Mouse (Mus musculus) MEL (cell line): ENCODE data around the gene Srgap2.

Experiments
- CTCF ChIP-seq, 3 experiments: IDR thresholded peaks in 2 of 3; conservative IDR thresholded peaks in 1 of 3; 2 replicates each; pipeline ENCODE4 v1.5.1; 2011 to 2012; ENCODE audit warnings: low read length in 3 of 3, low read depth in 2 of 3, mild to moderate bottlenecking in 2 of 3, improper control_type of control experiment in 1 of 3, inconsistent platforms in 1 of 3, mixed read lengths in 1 of 3, moderate library complexity in 1 of 3; ENCODE audit not compliant: control insufficient read depth in 1 of 3, insufficient read depth in 1 of 3, poor library complexity in 1 of 3, severe bottlenecking in 1 of 3
- E2F4 ChIP-seq: IDR thresholded peaks from 2 replicates; pipeline ENCODE4 v1.6.1; 2011; ENCODE audit warnings: low read depth, low read length, improper control_type of control experiment, borderline replicate concordance
- EP300 ChIP-seq, 2 experiments: IDR thresholded peaks; 2 replicates each; pipeline ENCODE4 v1.6.1; 2011; ENCODE audit warnings: improper control_type of control experiment in 2 of 2, low read length in 2 of 2, low read depth in 1 of 2, mild to moderate bottlenecking in 1 of 2
- JUND ChIP-seq: IDR thresholded peaks from 2 replicates; pipeline ENCODE4 v1.6.1; 2011; ENCODE audit warnings: low read depth, mild to moderate bottlenecking, improper control_type of control experiment, low read length
- NELFE ChIP-seq: IDR thresholded peaks from 2 replicates; pipeline ENCODE4 v1.6.1; 2011; ENCODE audit warnings: low read depth, low read length, improper control_type of control experiment
- TAL1 ChIP-seq: IDR thresholded peaks from 2 replicates; pipeline ENCODE4 v1.6.1; 2012; ENCODE audit warnings: mild to moderate bottlenecking, inconsistent platforms, low read length, moderate library complexity, mixed read lengths
- TCF12 ChIP-seq: IDR thresholded peaks from 2 replicates; pipeline ENCODE4 v1.6.1; 2014; ENCODE audit warnings: low read depth, mild to moderate bottlenecking, inconsistent platforms, low read length, improper control_type of control experiment, moderate library complexity
- USF1 ChIP-seq: IDR thresholded peaks from 2 replicates; pipeline ENCODE4 v1.6.1; 2014; ENCODE audit warnings: low read depth, mild to moderate bottlenecking, inconsistent platforms, low read length, improper control_type of control experiment, moderate library complexity
- ZMIZ1 ChIP-seq: IDR thresholded peaks from 2 replicates; pipeline ENCODE4 v1.6.1; 2012; ENCODE audit warnings: low read depth, mild to moderate bottlenecking, inconsistent platforms, low read length, improper control_type of control experiment, moderate library complexity

- TF ChIP-seq NELFE (no peak), TAL1 (no peak), USF1 (no peak), CTCF (IDR thresholded peaks at IDR 0.05 in 2 of 3, conservative IDR thresholded peaks at IDR 0.05 in 1 of 3; ENCODE audit: control insufficient read depth in 1 of 3, insufficient read depth in 1 of 3, low read depth in 2 of 3, low read length in 3 of 3, poor library complexity in 1 of 3, severe bottlenecking in 1 of 3) (no peak), EP300 (IDR thresholded peaks at IDR 0.05; ENCODE audit: low read depth in 1 of 2, low read length in 2 of 2) (no peak), ZMIZ1 (no peak), TCF12 (no peak), E2F4 (no peak), JUND (no peak)
These were observed 3.4 kb downstream of the Srgap2 start for GRCm38 (mm10) chr1:131523794-131524193.
